Mouse (Mus musculus): Measurements from ENCODE around the gene Olfr924.
"Not testable (repeated sequence)": the region's sequence is repeated elsewhere in the genome, so short reads cannot be mapped to it uniquely, and the experiment has no call there.

Gene Olfr924

GRCm38 (mm10) chr9:38844149-38844548, at the start of gene Olfr924:
Gene Olfr924 (plus strand): TSS chr9:38844449.
- DNase-seq (ENCODE audit: extremely low read depth, low read depth, low spot score), result no peak

DNA sequence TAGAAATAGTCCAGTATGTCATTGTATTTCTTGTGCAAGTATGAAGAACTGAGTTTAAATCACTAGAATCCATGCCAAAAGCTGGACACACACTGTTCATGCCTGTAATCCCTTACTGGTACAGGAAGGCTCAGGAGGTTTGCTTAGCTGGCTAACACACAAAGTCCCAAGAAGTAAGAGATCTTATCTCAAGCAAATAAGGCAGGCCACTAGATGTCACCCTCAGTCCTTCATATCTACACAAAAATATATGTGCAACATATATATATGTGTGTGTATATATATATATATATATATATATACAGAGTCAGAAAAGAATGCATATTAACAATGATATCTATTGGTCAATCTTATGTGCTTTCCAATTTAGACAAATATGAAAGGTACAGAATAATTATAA, 38.6 kb upstream of the Olfr924 start:
- DNase-seq (ENCODE audit: extremely low read depth, low read depth, low spot score), result peak; percentile 36

GRCm38 (mm10) chr9:38814314-38814713, 29.9 kb upstream of the Olfr924 start, which contains the start of gene Olfr922:
Gene Olfr922 (plus strand): TSS chr9:38814614.
- DNase-seq (ENCODE audit: extremely low read depth, low read depth, low spot score), result no peak

DNA sequence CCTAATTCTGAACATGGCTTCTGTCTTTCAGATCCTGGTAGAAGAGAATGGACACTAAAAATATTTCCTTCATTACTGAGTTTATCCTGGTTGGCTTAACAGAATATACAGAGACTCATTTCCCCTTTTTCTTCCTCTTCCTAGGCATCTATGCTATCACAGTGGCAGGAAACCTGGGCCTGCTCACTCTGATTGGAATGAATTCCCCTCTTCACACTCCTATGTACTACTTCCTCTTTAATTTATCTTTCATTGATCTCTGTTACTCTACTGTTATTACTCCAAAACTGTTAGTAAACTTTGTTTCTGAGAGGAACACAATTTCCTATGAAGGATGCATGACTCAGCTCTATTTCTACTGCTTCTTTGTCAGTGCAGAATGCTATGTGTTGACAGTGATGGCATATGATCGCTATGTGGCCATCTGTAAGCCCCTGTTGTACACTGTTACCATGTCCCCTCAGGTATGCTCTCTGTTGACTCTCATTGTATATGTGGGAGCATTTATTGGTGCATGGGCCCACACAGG, 28.7 kb upstream of the Olfr924 start:
- DNase-seq (ENCODE audit: extremely low read depth, low read depth, low spot score), result no peak

DNA sequence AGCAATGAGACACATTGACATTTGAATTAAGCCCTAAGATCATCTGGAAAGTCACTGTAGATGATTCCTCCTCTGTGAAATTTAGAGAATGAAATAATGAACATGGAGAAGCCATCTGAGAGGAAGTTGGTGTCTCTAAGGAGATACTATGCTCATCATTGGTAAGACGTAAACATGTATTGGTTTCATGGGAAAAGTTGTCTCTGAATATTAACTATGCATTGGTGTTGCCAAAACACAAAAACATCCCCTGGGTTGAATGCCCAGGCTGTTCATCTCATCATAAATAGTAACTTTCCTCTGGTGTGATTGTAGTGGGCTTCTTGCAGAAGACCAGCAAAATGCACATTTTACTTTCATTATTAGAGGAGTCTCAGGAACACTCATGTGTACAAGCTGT, 18.0 kb upstream of the Olfr924 start, which contains the start of gene Olfr923:
TSS of gene Olfr923 (plus strand) at position 301 of the 400 bp plus-strand sequence.
- DNase-seq (ENCODE audit: extremely low read depth, low read depth, low spot score), result no peak

GRCm38 (mm10) chr9:38833027-38833426, 11.2 kb upstream of the Olfr924 start:
- DNase-seq (ENCODE audit: extremely low read depth, low read depth, low spot score), result no peak

DNA sequence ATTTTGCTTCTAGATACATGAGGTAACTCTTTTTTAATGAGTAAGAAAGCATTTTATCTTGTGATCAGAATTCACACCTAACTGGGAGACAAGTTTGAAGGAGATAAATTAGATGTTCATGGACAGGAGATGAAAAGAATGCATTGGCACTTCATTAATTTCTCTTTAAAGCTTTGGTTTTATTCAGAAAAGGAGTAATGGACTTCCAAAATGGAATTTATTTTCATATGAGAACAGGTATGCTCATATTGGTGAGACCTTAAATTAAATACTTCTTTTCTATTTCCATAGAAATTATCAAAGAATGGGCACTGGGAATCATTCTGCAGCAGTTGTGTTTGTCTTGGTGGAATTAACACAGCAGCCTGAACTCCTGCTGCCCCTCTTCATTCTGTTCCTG, 10.5 kb downstream of the Olfr924 start, which contains the start of gene Olfr26:
TSS of gene Olfr26 (plus strand) at position 301 of the 400 bp plus-strand sequence.
- no peak for DNase-seq (ENCODE audit: extremely low read depth, low read depth, low spot score)

GRCm38 (mm10) chr9:38874880-38875279, 30.6 kb downstream of the Olfr924 start:
- not testable (repeated sequence) for DNase-seq (ENCODE audit: extremely low read depth, low read depth, low spot score)

GRCm38 (mm10) chr9:38876826-38877225, 32.6 kb downstream of the Olfr924 start, which contains the start of gene Olfr926:
Gene Olfr926 (plus strand): TSS chr9:38877126.
- no peak for DNase-seq (ENCODE audit: extremely low read depth, low read depth, low spot score)
